Mouse (Mus musculus): ENCODE data around the gene Sec24c.

GRCm38 (mm10) chr14:20631253-20631652, 42.9 kb upstream of the Sec24c start:
- TF ChIP-seq CTCF (IDR thresholded peaks at IDR 0.05; ENCODE audit: low read depth) (no peak), EP300 (IDR thresholded peaks at IDR 0.05; ENCODE audit: low read depth) (no peak)
